Mouse (Mus musculus) hindbrain, embryonic 11.5 days (tissue): Measurements from ENCODE around the gene Eaf1. TPM values are rescaled to one million over a fixed set of nuclear protein-coding genes. Genes with fewer than 3 reads are reported as not detected.

ENCODE experiments used
- ATAC-seq: fragments of 200-750 bp; cut with Nextera tagmentation; 2 replicates; pipeline ENCODE4 v1.8.0; 2017; ENCODE audit warnings: mild to moderate bottlenecking, moderate TSS enrichment, moderate library complexity; ENCODE audit not compliant: low FRiP score
- DNase-seq: peaks from one replicate; pipeline ENCODE4 v3.0.0-alpha.2; 2015; ENCODE audit warnings: low spot score
- H3K27ac ChIP-seq: fragments of 300-500 bp; sonication (generic); 2 replicates; pipeline ENCODE4 v1.5.1; 2014; ENCODE audit warnings: mild to moderate bottlenecking, low read depth, low read length
- H3K27me3 ChIP-seq: fragments of 300-500 bp; sonication (generic); 2 replicates; pipeline ENCODE4 v1.6.1; 2014; ENCODE audit warnings: mild to moderate bottlenecking, low read length, moderate library complexity, mixed read lengths; ENCODE audit not compliant: control insufficient read depth, insufficient read depth
- H3K36me3 ChIP-seq: fragments of 300-500 bp; sonication (generic); 2 replicates; pipeline ENCODE4 v1.6.1; 2014; ENCODE audit warnings: mild to moderate bottlenecking, low read length, moderate library complexity, mixed read lengths; ENCODE audit not compliant: control insufficient read depth, insufficient read depth
- H3K4me1 ChIP-seq: fragments of 300-500 bp; sonication (generic); replicated peaks from 2 replicates; pipeline ENCODE4 v1.6.1; 2014; ENCODE audit warnings: low read length, mixed read lengths; ENCODE audit not compliant: control insufficient read depth, insufficient read depth
- H3K4me2 ChIP-seq: fragments of 300-500 bp; sonication (generic); replicated peaks from 2 replicates; pipeline ENCODE4 v1.6.1; 2014; ENCODE audit warnings: mild to moderate bottlenecking, low read depth, low read length
- H3K4me3 ChIP-seq: fragments of 300-500 bp; sonication (generic); 2 replicates; pipeline ENCODE4 v1.5.1; 2014; ENCODE audit warnings: low read depth, low read length
- H3K9ac ChIP-seq: fragments of 300-500 bp; sonication (generic); 2 replicates; pipeline ENCODE4 v1.6.1; 2014; ENCODE audit warnings: low read depth, low read length
- H3K9me3 ChIP-seq: fragments of 300-500 bp; sonication (generic); 2 replicates; pipeline ENCODE4 v1.6.1; 2016; ENCODE audit warnings: low read length; ENCODE audit not compliant: control insufficient read depth
- WGBS: fragments of 180-500 bp; shearing (Covaris S2); extraction: QIAGEN DNeasy Blood & Tissue Kit; methylation state at CpG from one replicate; pipeline ENCODE4 v1.1.7; 2014; 5-methylcytosine and 5-hydroxymethylcytosine counted together
- polyA plus RNA-seq: library from polyadenylated mRNA; unstranded; fragments of >200 nt; fragmentation: Nextera tagmentation; extraction: Ambion mirVana; gene quantifications from 2 replicates; pipeline ENCODE4 v1.2.1, GENCODE M21; 2014

The Eaf1 gene
- polyA plus RNA-seq, 1 experiment from 2014 or later = 15.9 TPM

DNA sequence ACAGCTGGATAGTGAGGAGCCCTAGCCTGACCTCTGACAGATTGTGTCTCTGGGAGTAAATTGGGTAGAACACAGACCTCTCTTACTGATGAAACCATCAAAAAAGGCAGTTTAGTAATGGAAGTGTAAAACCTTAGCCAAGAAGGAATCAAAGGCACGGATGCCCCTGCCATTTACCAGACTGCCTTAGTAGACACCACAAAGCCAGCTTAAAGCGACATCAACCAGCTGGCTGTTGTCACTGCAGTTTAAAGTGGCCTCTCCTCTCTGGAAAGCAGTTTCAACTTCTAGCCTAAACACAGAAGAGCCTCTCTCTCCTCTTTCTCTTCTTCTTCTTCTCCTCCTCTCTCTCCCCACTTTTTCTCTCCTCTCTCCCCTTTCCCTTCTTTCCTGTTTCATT is 27.1 kb downstream of the Eaf1 start:
- Histone ChIP-seq H3K9me3 (no peaks in the 10 kb centered on the region), H3K4me1 (no peaks in the 10 kb centered on the region), H3K36me3 (no peaks in the 10 kb centered on the region), H3K27me3 (no peaks in the 10 kb centered on the region), H3K4me3 (no peak overlapping the region), H3K4me2 (no peak overlapping the region), H3K9ac (no peak overlapping the region), H3K27ac (no peak overlapping the region)
- 83% methylated on average over 2 of the region's 2 CpGs for WGBS
- DNase-seq = no peak
- no peak for ATAC-seq

GRCm38 (mm10) chr14:31525040-31525810 is 31.0 kb downstream of the Eaf1 start:
- no peak for ATAC-seq
- H3K4me3 ChIP-seq = no peak overlapping the region
- H3K4me1 ChIP-seq = no peaks in the 10 kb centered on the region
- H3K9ac ChIP-seq = no peak overlapping the region
- 80% methylated on average over 7 of the region's 7 CpGs for WGBS
- H3K27ac ChIP-seq = no peak overlapping the region
- H3K27me3 ChIP-seq = no peaks in the 10 kb centered on the region
- H3K36me3 ChIP-seq = no peaks in the 10 kb centered on the region
- DNase-seq = no peak
- H3K9me3 ChIP-seq = no peaks in the 10 kb centered on the region
- no peak overlapping the region for H3K4me2 ChIP-seq

DNA sequence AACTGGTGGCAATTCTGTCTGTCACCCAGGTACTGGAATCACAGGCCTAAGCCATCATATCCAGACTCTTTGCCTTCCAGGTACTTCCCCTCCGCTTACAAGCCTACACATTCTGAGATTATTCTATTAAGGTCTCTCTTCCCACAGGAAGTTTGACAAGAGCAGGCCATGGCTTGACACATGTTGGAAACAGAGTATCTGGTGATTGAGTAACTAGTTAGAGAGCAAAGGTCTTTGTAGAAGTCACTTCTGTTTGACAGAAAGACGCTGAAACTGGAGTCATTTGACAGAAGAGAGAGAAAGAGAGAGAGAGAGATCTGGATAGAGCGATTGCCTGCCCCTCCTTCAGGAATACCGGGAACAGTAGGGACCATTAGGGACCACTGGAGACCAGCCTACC is 36.6 kb downstream of the Eaf1 start:
- Histone ChIP-seq H3K4me3 (no peak overlapping the region), H3K27ac (no peak overlapping the region), H3K27me3 (no peaks in the 10 kb centered on the region), H3K9me3 (no peaks in the 10 kb centered on the region), H3K4me2 (no peak overlapping the region), H3K36me3 (no peaks in the 10 kb centered on the region), H3K4me1 (no peaks in the 10 kb centered on the region), H3K9ac (no peak overlapping the region)
- ATAC-seq (no peak), DNase-seq (no peak)
- 83% methylated on average over 4 of the region's 4 CpGs for WGBS

DNA sequence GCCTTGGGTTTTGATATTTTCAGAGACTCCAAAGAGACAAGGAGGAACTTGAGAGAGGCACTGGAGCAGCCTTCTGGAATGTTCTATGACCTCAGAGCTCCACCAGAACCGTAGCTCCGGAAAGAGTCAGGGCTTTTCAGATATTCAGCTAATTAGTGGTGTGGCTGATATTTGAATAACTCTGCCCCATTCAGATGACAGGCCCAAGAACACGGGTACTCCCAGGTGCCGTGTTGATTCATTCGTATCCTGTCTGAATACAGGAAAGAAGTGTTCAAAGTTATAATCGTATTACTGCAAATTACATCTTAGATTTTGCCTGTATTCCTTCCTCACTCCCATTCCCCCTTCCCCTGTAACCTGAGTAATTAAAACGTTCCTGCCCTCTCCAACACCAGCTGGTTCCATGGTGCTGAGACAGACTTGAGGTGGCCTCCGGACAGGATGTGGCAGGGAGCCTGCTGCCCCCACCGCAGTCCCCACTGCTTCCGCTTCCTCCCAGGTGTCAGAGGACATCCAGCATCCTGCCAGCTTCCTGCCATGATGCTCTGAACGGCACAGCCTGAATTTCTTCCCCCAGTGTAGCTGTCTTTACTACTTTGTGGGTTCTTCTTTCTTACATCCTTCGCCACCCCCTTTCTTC is 37.4 kb downstream of the Eaf1 start:
- no peak overlapping the region for H3K9ac ChIP-seq
- H3K27ac ChIP-seq = no peak overlapping the region
- H3K27me3 ChIP-seq = no peaks in the 10 kb centered on the region
- no peaks in the 10 kb centered on the region for H3K36me3 ChIP-seq
- no peaks in the 10 kb centered on the region for H3K4me1 ChIP-seq
- H3K4me3 ChIP-seq = no peak overlapping the region
- 72% methylated on average over 12 of the region's 12 CpGs for WGBS
- H3K4me2 ChIP-seq = no peak overlapping the region
- no peak for ATAC-seq
- DNase-seq = no peak
- no peaks in the 10 kb centered on the region for H3K9me3 ChIP-seq

DNA sequence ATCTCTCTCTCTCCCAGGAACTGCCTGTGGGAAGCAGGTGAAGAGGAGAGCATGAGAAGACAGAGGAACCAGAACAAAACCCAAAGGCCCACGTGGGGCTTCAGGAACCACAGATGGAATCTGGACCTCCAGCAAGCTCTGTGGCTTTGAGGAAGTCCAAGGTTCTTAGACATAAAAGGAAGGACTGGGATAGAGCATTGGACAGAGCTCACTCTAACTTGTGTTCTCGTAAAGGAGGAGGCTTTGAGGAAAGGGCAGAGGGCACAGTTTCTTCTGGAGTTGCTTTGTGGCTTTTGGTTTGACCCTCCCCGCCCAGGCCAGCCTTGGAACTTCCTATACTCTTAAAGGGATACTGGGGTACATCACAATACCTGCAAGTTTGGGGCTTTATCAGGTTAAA is 38.5 kb downstream of the Eaf1 start:
- 63% methylated on average over 3 of the region's 3 CpGs for WGBS
- no peak overlapping the region for H3K4me3 ChIP-seq

GRCm38 (mm10) chr14:31537298-31537697 is 43.1 kb downstream of the Eaf1 start:
- H3K4me2 ChIP-seq = no peak overlapping the region
- no peaks in the 10 kb centered on the region for H3K4me1 ChIP-seq
- no peaks in the 10 kb centered on the region for H3K9me3 ChIP-seq
- no peak overlapping the region for H3K4me3 ChIP-seq
- ATAC-seq = no peak
- no peak for DNase-seq
- H3K27me3 ChIP-seq = no peaks in the 10 kb centered on the region
- no peak overlapping the region for H3K9ac ChIP-seq
- H3K36me3 ChIP-seq = no peaks in the 10 kb centered on the region
- WGBS = 78% methylated on average over 6 of the region's 6 CpGs
- H3K27ac ChIP-seq = no peak overlapping the region

More for the DNA sequence above, 38.5 kb downstream of the Eaf1 start:
- Histone ChIP-seq H3K36me3 (no peaks in the 10 kb centered on the region), H3K4me1 (no peaks in the 10 kb centered on the region), H3K9me3 (no peaks in the 10 kb centered on the region), H3K27me3 (no peaks in the 10 kb centered on the region), H3K27ac (no peak overlapping the region), H3K4me2 (no peak overlapping the region), H3K9ac (no peak overlapping the region)
- ATAC-seq = no peak
- DNase-seq = no peak

- H3K9me3 ChIP-seq = no peaks in the 10 kb centered on the region
- H3K4me3 ChIP-seq = no peak overlapping the region
- ATAC-seq (no peak), DNase-seq (no peak)
- H3K4me2 ChIP-seq = no peak overlapping the region
- H3K9ac ChIP-seq = no peak overlapping the region
- H3K4me1 ChIP-seq = no peaks in the 10 kb centered on the region
- no peak overlapping the region for H3K27ac ChIP-seq
- WGBS = 79% methylated on average over 11 of the region's 11 CpGs
- H3K36me3 ChIP-seq = no peaks in the 10 kb centered on the region
- H3K27me3 ChIP-seq = no peaks in the 10 kb centered on the region
Observed at GRCm38 (mm10) chr14:31543885-31544442, 49.8 kb downstream of the Eaf1 start.

- WGBS = 95% methylated on average over 7 of the region's 7 CpGs
- Histone ChIP-seq H3K9ac (no peak overlapping the region), H3K4me1 (no peaks in the 10 kb centered on the region), H3K9me3 (no peaks in the 10 kb centered on the region), H3K36me3 (no peaks in the 10 kb centered on the region), H3K4me2 (no peak overlapping the region), H3K4me3 (no peak overlapping the region), H3K27ac (no peak overlapping the region), H3K27me3 (no peaks in the 10 kb centered on the region)
- DNase-seq (no peak), ATAC-seq (no peak)
Observed at GRCm38 (mm10) chr14:31555021-31555420, 60.8 kb downstream of the Eaf1 start.

DNA sequence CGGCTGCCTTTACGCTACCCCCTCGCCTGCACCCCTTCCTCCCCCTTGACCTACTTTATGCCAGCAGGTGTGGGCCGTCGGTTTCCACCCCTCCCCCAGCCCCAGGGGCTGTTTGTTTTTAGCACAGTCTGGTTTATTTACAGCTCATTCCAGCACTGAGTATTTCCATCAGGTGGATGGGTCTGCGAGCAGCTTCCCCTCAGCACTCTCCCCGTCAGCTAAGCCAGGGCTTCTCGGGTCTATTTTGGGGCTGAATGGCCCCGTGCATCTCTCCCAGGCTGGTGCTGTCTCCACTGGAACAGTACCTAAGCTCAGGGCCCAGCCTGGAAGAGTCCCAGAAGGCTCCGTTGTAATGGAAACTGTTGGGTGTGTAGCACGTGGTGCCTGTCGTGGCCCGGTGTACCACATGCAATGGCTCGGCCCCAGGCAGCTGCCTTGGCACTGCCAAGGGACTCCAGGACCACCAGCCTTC is 61.8 kb downstream of the Eaf1 start:
- Histone ChIP-seq H3K27ac (no peak overlapping the region), H3K9ac (no peak overlapping the region), H3K9me3 (no peaks in the 10 kb centered on the region), H3K4me3 (no peak overlapping the region), H3K4me1 (no peaks in the 10 kb centered on the region), H3K4me2 (no peak overlapping the region), H3K27me3 (no peaks in the 10 kb centered on the region), H3K36me3 (no peaks in the 10 kb centered on the region)
- 85% methylated on average over 14 of the region's 14 CpGs for WGBS
- ATAC-seq (no peak), DNase-seq (no peak)
